Mouse (Mus musculus) heart, postnatal 0 days (tissue): Measurements from ENCODE around the gene Mmrn2.

Source experiments
- CTCF ChIP-seq: IDR thresholded peaks from 2 replicates; pipeline ENCODE4 v1.5.1; 2016; ENCODE audit warnings: antibody characterized with exemption, control low read depth, low read depth
- EP300 ChIP-seq: IDR thresholded peaks from 2 replicates; pipeline ENCODE4 v1.6.1; 2016; ENCODE audit warnings: antibody characterized with exemption, low read depth

- no peak for TF ChIP-seq CTCF
- no peak for TF ChIP-seq EP300
Measured at GRCm38 (mm10) chr14:34330657-34331158, 44.6 kb upstream of the Mmrn2 start.
